Mouse (Mus musculus): Measurements from ENCODE around the gene Rasgrp4.
"Not testable (repeated sequence)": the region's sequence is repeated elsewhere in the genome, so short reads cannot be mapped to it uniquely, and the experiment has no call there.

Gene Rasgrp4

DNA sequence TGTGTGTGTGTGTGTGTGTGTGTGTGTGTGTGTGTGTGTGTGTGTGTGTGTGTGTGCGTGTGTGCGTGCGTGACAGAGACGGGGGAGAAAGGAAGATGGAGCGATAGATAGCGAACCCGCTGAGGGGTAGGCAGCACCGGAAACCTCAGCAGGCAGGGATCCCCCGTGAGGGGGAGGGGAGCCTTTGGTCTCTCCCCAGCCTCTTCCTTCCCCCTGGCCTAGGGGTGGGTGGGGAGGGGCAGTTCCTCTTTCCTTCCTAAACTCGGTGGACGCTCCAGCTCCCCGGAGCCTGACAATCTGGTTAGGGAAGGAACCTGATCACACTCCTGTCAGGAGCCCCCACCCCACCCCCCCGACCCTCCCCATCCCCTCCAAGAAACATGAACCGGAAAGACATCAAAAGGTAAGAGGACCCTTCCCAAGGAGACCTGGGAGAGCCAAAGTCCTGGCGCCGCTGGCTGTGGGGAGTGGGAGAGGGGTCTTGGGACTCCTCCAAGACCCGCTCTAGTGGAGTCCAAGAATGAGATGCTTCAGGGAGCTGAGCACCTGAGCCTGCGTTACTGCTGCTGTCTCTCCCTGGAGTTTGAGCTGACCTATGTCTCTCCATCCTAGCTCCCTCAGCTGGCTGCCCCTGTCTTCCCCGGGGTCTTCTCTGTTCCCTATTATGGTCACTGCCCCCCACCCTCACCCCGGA is at the start of gene Rasgrp4:
TSS of gene Rasgrp4 (plus strand) at position 159 of the 694 bp plus-strand sequence.
- peak; percentile 41 for DNase-seq (ENCODE audit: low spot score)

DNA sequence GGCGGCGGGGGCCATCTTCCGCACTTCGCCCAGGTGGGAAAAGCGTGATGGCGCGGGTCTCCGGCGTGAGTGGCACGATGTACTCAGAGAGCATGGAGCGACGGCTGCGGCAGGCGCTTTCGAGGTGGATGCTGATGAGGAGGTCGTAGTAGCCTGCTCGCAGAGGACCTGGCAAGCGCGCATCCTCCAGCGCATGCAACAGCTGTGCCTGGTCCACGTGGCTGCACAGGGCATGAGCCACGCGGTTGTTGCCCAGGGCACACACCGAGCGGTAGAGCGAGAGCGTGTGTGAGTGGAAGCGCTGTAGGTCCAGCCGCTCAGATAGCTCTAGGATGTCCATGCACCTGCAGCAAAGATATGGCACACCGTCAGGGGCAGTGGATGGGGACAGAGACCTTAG is 48.7 kb upstream of the Rasgrp4 start:
- no peak for DNase-seq (ENCODE audit: low spot score)

DNA sequence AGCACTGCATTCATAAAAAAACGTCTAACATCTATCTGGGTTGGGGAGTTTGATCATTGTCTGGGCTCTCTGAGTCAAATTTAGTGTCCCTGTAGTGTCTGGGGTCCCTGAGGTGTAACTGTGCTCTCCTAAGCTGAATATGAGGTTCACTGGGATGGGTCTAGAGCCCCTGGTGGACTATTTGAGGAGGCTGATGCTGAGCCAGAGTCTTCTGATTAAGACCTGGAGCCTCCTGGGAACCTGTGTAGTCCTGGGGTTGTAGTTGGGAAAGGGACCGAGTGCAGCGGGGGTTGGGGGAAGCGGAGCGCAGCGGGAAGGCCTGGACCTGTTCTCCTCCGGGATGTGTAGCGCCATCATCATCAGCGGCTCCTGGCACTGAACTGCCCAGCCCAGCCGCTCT is 47.7 kb upstream of the Rasgrp4 start:
- no peak for DNase-seq (ENCODE audit: low spot score)

- no peak for DNase-seq (ENCODE audit: low spot score)
Observed at GRCm38 (mm10) chr7:29088817-29089216, 45.8 kb upstream of the Rasgrp4 start.

DNA sequence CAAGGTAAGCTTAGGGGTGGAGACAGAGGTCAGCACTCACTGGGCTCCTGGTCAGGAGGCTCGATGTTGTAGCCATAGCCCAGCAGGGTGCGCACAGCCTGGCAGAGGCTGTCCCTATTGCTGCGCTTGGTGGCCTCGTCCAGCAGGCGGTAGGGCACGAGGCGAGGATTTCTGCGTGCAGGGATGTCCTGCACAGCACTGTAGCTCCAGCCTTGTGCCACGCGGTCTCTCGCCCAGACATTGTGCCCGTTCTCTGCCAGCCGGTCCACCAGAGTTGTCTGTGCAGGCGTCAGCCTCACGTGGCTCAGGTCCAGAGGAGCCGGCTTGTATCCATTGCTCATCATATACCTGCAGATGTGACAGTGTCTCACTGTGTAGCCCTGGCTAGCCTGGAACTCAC is 37.5 kb upstream of the Rasgrp4 start:
- DNase-seq (ENCODE audit: low spot score), result no peak

GRCm38 (mm10) chr7:29101286-29102017 is 33.2 kb upstream of the Rasgrp4 start:
- DNase-seq (ENCODE audit: low spot score), result no peak

GRCm38 (mm10) chr7:29108992-29109955 is 25.4 kb upstream of the Rasgrp4 start:
- peak; percentile 67 for DNase-seq (ENCODE audit: low spot score)

DNA sequence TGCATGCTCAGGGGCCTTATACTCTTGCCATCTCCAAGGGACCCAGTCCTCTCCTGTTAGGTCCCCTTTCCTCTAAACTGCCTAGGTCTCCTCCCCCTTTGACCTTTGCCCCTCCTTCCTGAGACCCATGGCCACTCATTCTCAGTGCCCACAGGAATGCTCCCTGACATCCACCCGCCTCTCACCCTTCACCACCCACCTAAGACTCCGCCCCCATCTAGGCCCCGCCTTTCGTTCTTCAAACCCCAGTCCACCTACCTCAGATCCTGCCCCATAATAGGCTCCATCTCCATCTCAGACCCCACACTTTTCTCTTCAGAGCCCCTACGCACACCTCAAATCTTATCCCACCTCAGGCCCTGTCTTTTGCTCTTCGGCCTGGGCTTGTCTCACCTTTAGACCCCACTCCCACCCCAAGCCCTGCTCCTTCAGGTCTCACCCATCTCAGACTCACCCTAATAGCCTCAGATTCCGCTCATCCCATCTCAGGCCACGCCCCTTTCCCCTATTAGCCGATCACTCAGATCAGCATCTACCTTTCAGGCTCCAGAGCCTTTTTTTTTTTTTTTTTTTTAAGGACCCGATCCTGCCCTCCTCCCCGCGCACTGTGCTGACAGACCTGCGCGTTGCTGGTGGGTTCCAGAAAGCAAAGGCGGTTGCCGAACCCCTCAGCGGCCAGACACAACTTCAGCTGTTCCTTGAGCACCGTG is 16.4 kb upstream of the Rasgrp4 start:
- DNase-seq (ENCODE audit: low spot score), result no peak

DNA sequence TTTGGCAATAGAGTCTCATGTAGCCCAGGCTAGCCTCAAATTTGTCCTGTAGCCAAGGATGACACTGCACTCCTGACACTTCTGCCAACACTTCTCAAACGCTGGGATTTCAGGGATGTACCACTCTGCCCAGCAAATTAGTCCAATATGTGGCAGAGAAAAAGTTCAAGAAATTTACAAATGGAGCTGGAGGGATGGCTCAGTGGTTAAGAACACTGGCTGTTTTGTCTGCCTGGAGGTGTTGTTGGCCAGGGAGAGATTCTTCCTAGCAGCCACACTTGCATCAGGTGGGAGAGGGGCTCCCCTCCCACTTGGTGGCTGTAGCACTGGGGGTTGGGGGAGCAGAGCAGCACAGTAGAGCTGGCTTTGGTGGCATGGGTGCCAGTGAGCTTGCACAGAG is 15.1 kb upstream of the Rasgrp4 start:
- no peak for DNase-seq (ENCODE audit: low spot score)

GRCm38 (mm10) chr7:29122821-29123220 is 11.8 kb upstream of the Rasgrp4 start:
- DNase-seq (ENCODE audit: low spot score), result no peak

- no peak for DNase-seq (ENCODE audit: low spot score)
Observed at GRCm38 (mm10) chr7:29123531-29124358, 10.9 kb upstream of the Rasgrp4 start.

- peak; percentile 74 for DNase-seq (ENCODE audit: low spot score)
Observed at GRCm38 (mm10) chr7:29124970-29125369, 9.7 kb upstream of the Rasgrp4 start, which contains the start of gene Ryr1. Ryr1 (minus strand) TSS chr7:29125179.

- peak; percentile 83 for DNase-seq (ENCODE audit: low spot score)
Observed at GRCm38 (mm10) chr7:29126173-29126915, 8.3 kb upstream of the Rasgrp4 start.

GRCm38 (mm10) chr7:29128725-29129124 is 5.9 kb upstream of the Rasgrp4 start:
- DNase-seq (ENCODE audit: low spot score), result peak; percentile 45

DNA sequence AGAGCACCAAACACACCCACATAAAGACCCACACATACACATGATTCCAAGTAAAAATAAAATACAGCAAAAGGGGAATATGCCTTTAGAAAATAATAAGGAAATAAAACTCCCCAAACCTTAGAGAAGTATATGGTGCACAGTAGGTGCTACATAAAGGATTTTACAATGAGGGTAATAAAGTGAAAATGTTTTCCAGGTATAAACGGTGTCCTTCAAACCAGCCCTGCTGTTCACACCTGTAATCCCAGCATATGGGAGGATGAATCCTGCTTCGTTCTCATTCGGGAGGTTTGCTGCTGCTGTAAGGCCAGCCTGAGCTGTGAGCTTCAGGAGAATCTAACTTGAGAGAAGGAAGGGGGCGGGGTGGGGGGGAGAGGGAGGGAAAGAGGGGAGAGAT is 421 bp upstream of the Rasgrp4 start:
- no peak for DNase-seq (ENCODE audit: low spot score)

DNA sequence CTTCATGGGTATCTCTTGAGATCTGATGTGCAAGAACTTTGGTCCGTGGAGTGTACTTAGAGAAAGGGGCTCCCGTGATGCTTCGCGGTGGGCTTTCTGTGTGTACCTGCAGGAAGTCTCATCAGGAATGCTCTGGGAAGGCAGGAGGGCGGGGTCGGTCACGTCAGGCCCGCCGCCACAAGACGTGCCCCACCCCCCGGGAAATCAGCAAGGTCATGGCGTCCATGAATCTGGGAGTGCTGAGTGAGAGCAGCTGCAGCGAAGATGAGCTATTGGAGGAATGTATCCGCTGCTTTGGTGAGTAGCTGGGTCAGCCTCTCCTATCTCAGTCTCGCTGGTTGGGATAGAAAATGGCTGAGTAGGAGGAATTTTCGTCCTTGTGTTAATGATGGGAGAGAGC is 2.8 kb downstream of the Rasgrp4 start:
- DNase-seq (ENCODE audit: low spot score), result no peak

- DNase-seq (ENCODE audit: low spot score), result not testable (repeated sequence)
Observed at GRCm38 (mm10) chr7:29139237-29139636, 4.6 kb downstream of the Rasgrp4 start.

DNA sequence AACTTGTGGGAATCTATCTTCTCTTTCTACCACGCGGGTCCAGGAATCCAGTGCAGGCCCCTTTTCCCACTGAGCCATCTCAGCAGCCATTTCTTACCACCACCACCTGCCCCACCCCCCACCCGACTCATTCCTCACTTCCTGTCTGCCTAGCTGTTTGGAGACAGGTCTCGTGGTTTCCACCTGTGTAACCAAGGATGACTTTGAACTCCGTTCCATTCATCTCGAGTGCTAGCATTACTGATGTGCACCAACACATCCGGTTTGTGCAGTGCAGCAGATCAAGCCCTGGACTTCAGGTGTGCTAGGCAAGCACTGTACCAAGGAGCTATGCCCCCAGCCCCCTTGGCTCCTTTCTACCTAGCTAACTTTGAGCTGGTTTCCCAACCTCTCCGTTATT is 6.8 kb downstream of the Rasgrp4 start:
- no peak for DNase-seq (ENCODE audit: low spot score)

DNA sequence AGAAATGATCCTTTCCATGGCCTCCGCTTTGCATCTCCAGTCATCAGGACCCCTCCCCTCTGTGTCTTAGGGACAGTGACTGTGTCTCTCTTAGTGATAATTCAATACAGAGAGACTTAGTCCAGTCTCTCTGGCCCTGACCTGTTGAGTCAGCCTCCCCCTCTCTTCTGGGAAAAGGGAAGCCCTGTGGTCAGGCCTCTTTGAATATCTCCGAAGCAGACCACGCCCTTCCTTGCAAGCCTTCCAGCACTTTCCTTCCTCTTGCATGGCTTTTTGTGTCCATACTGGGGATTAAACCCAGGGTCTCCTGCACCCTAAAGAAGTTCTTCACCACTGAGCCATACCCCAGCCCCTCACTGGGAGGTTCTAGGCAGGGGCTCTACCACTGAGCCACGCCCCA is 9.4 kb downstream of the Rasgrp4 start:
- DNase-seq (ENCODE audit: low spot score), result no peak

Measured in retina, embryonic 14.5 days (tissue).